Mouse (Mus musculus): ENCODE measurements at regions not wholly inside any gene's neighbourhood (a gene's known extent, or its start where the extent isn't known, plus 50 kb on each side); places are given as distances from the start of the nearest gene placed in this dataset.

DNA sequence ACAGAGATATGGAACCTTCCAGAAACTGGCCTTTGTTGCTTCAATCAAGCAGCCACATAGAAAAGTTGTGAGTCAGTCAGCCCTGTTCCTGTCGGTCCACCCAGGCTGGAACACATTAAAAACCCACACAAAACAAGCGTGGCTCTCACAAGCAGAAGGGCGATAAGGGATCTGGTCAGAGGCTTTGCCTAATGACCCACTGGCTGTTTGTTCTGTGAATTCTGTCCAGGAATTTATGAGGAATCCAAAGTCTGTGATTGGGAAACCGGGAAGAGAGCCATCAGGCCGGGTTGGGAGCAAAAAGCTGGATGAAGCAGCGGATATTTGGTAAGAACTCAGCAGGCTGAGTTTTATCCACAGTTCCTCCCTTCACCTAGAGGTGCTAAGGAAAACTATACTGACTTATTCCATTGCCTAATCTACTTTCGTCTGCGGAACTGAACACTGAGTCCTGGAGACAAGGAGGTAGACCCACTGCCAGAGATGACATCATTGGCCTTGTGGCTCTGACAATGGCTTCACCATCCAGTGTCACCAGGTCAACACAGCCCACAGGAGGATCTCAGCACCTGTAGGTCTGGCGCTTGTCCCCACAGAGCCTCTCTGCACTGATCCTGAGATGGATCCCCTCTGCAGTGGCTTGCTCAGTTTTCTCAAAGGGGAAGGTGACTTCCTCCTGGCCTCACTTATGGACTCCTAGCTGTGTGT lies 228.5 kb downstream of the Fam43a start:
- WGBS, result 93% methylated on average over 9 of the region's 9 CpGs
- ATAC-seq (ENCODE audit: low FRiP score) (no peak), DNase-seq (ENCODE audit: low spot score, missing footprints) (no peak)
- Histone ChIP-seq H3K4me2 (no peak overlapping the region), H3K4me1 (ENCODE audit: control insufficient read depth, insufficient read depth, low read length) (no peaks in the 10 kb centered on the region), H3K27ac (ENCODE audit: low read depth, low read length) (no peak overlapping the region), H3K27me3 (ENCODE audit: control insufficient read depth, insufficient read depth, low read length) (no peaks in the 10 kb centered on the region), H3K9ac (ENCODE audit: low read length) (no peak overlapping the region), H3K4me3 (ENCODE audit: low read depth, low read length) (no peak overlapping the region), H3K36me3 (ENCODE audit: control insufficient read depth, insufficient read depth, low read length) (no peaks in the 10 kb centered on the region), H3K9me3 (ENCODE audit: control insufficient read depth, low read length) (no peaks in the 10 kb centered on the region)

DNA sequence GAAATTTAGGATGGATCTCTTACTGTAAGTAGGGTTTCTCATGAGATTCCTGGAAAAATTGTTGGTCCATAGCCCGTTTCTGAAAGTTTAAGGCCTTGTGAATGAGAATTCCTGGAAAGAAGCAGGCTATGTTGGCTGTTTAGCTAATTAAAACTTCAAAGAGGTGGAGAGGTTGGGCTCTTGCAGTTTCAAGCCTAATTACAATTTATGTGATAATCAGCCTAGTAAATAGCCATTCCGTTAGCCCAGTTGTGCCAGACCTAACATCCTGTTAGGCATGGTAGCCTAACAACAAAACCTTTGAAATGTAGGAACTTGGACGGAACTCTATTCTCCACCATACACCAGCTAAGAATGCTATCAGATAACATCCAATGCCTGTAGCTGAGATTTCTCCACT lies 235.0 kb downstream of the Fam43a start:
- Histone ChIP-seq H3K27ac (ENCODE audit: low read depth, low read length) (no peak overlapping the region), H3K9me3 (ENCODE audit: control insufficient read depth, low read length) (no peaks in the 10 kb centered on the region), H3K27me3 (ENCODE audit: control insufficient read depth, insufficient read depth, low read length) (no peaks in the 10 kb centered on the region), H3K4me3 (ENCODE audit: low read depth, low read length) (no peak overlapping the region), H3K9ac (ENCODE audit: low read length) (no peak overlapping the region), H3K4me1 (ENCODE audit: control insufficient read depth, insufficient read depth, low read length) (no peaks in the 10 kb centered on the region), H3K4me2 (no peak overlapping the region), H3K36me3 (ENCODE audit: control insufficient read depth, insufficient read depth, low read length) (no peaks in the 10 kb centered on the region)
- WGBS, result 78% methylated on average over 3 of the region's 3 CpGs
- DNase-seq (ENCODE audit: low spot score, missing footprints) (no peak), ATAC-seq (ENCODE audit: low FRiP score) (no peak)

DNA sequence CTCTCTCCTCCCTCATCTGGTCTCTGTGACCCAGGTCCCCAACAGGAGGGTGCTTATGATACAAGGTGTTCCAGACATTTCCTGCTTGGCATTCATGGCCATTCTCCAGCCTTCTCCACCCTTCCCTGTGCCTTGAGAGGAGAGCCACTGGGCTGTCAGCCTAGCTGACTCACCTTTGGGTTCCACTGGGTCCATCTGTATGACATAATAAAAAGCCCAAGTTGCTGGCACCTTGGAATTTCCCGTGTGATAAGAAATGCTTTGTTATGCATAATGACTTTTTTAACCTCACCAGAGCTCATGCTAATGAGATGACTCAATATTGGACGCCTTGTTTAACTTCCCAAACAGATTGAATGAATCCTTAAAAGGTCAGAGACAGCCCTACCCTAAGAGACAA lies 236.2 kb downstream of the Fam43a start:
- 50% methylated on average over 2 of the region's 2 CpGs for WGBS
- ATAC-seq (ENCODE audit: low FRiP score), result no peak

DNA sequence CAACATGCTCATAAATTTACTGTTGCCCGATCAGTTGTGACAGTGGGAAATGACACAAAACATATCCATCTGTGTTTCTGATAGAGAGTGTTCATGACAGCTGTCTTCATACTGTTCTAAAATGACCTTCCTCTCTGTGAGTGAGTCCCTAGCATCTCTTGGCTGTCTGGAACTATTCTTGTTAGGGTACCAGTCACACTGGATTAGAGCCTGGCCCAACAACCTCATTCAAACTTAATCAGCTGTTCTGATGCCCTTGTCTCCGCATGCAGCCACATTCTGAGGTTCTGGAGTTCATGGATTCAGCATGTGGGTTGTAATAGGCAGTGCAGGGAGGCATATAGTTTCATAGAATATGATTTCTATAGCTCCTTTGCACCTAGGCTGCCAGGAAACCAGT lies 238.4 kb downstream of the Xxylt1 start:
- no peak overlapping the region for H3K9ac ChIP-seq (ENCODE audit: low read length)
- H3K4me3 ChIP-seq (ENCODE audit: low read depth, low read length), result no peak overlapping the region
- no peak overlapping the region for H3K4me2 ChIP-seq
- no peaks in the 10 kb centered on the region for H3K4me1 ChIP-seq (ENCODE audit: control insufficient read depth, insufficient read depth, low read length)
- no peaks in the 10 kb centered on the region for H3K27me3 ChIP-seq (ENCODE audit: control insufficient read depth, insufficient read depth, low read length)
- no peak for DNase-seq (ENCODE audit: low spot score, missing footprints)
- ATAC-seq (ENCODE audit: low FRiP score), result no peak
- 89% methylated on average over 2 of the region's 2 CpGs for WGBS
- no peaks in the 10 kb centered on the region for H3K36me3 ChIP-seq (ENCODE audit: control insufficient read depth, insufficient read depth, low read length)
- no peak overlapping the region for H3K27ac ChIP-seq (ENCODE audit: low read depth, low read length)
- H3K9me3 ChIP-seq (ENCODE audit: control insufficient read depth, low read length), result peaks cover 7% of the 10 kb centered on the region; the same call in 1 of the 2 replicates

More for the DNA sequence above, 236.2 kb downstream of the Fam43a start:
- DNase-seq (ENCODE audit: low spot score, missing footprints), result no peak
- peaks cover 7% of the 10 kb centered on the region; the same call in 1 of the 2 replicates for H3K9me3 ChIP-seq (ENCODE audit: control insufficient read depth, low read length)
- no peak overlapping the region for H3K27ac ChIP-seq (ENCODE audit: low read depth, low read length)
- H3K4me1 ChIP-seq (ENCODE audit: control insufficient read depth, insufficient read depth, low read length), result no peaks in the 10 kb centered on the region
- H3K4me2 ChIP-seq, result no peak overlapping the region
- H3K4me3 ChIP-seq (ENCODE audit: low read depth, low read length), result no peak overlapping the region
- no peaks in the 10 kb centered on the region for H3K36me3 ChIP-seq (ENCODE audit: control insufficient read depth, insufficient read depth, low read length)
- H3K27me3 ChIP-seq (ENCODE audit: control insufficient read depth, insufficient read depth, low read length), result no peaks in the 10 kb centered on the region
- H3K9ac ChIP-seq (ENCODE audit: low read length), result no peak overlapping the region

DNA sequence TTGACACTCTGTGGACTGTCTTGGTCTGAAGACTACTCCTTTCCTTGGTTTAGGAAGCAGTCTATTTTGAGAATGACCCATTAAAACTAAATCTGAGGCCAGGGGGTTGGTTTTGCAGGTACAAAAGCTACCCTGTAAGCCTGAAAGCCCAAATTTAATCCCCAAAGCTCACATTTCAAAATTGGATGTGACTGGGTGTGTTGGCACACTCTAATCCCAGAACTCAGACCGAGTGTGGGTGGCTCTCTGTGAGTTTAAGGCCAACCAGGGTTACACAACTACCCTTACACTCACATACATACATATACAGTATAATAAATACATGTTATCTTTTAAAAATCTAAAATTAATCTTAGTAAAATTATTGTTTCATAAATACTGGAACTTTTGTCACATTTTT lies 228.6 kb downstream of the Xxylt1 start:
- H3K4me3 ChIP-seq (ENCODE audit: low read depth, low read length), result no peak overlapping the region
- no peak overlapping the region for H3K27ac ChIP-seq (ENCODE audit: low read depth, low read length)
- H3K4me2 ChIP-seq, result no peak overlapping the region
- no peaks in the 10 kb centered on the region for H3K36me3 ChIP-seq (ENCODE audit: control insufficient read depth, insufficient read depth, low read length)
- H3K4me1 ChIP-seq (ENCODE audit: control insufficient read depth, insufficient read depth, low read length), result no peaks in the 10 kb centered on the region
- ATAC-seq (ENCODE audit: low FRiP score) (no peak), DNase-seq (ENCODE audit: low spot score, missing footprints) (no peak)
- no peaks in the 10 kb centered on the region for H3K9me3 ChIP-seq (ENCODE audit: control insufficient read depth, low read length)
- 81% methylated on average over 1 of the region's 1 CpGs for WGBS
- no peak overlapping the region for H3K9ac ChIP-seq (ENCODE audit: low read length)
- no peaks in the 10 kb centered on the region for H3K27me3 ChIP-seq (ENCODE audit: control insufficient read depth, insufficient read depth, low read length)

DNA sequence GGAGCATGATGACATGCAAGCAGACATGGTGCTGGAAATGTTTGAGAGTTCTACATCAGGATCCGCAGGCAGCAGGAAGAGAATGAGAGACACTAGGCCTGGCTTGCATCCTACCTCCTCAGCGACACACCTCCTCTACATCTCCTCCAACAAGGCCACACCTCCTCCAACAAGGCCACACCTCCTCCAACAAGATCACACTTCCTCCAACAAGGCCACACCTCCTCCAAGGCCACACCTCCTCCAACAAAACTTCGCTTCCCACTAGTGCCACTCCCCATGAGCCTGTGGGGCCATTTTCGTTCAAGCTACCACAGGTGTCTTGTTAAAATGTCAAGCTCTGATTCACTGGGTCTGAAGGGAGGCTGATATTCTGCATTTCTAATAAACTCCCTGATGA lies 226.5 kb downstream of the Xxylt1 start:
- no peak overlapping the region for H3K4me2 ChIP-seq
- DNase-seq (ENCODE audit: low spot score, missing footprints) (no peak), ATAC-seq (ENCODE audit: low FRiP score) (no peak)
- H3K9me3 ChIP-seq (ENCODE audit: control insufficient read depth, low read length), result no peaks in the 10 kb centered on the region
- no peak overlapping the region for H3K4me3 ChIP-seq (ENCODE audit: low read depth, low read length)
- no peaks in the 10 kb centered on the region for H3K4me1 ChIP-seq (ENCODE audit: control insufficient read depth, insufficient read depth, low read length)
- no peak overlapping the region for H3K9ac ChIP-seq (ENCODE audit: low read length)
- no peaks in the 10 kb centered on the region for H3K27me3 ChIP-seq (ENCODE audit: control insufficient read depth, insufficient read depth, low read length)
- WGBS, result 77% methylated on average over 4 of the region's 4 CpGs
- H3K27ac ChIP-seq (ENCODE audit: low read depth, low read length), result no peak overlapping the region
- no peaks in the 10 kb centered on the region for H3K36me3 ChIP-seq (ENCODE audit: control insufficient read depth, insufficient read depth, low read length)

DNA sequence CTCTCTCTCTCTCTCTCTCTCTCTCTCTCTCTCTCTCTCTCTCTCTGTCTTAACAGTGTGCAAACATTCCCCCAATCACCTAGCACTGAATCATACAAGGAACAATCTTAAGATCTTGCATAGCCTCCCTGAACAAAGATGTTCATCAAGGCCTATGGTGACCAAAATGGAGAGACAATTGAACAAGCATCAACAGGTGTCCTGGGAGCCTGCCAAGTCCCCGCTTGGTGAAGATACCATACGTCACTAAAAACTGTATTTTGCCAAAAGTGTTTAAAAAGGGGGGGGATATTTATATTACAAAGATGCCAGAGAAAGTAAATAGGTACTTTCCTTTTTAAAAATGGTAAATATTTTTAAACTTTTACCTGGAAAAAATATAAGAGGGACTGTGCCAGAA lies 223.6 kb downstream of the Xxylt1 start:
- Histone ChIP-seq H3K4me1 (ENCODE audit: control insufficient read depth, insufficient read depth, low read length) (no peaks in the 10 kb centered on the region), H3K27me3 (ENCODE audit: control insufficient read depth, insufficient read depth, low read length) (no peaks in the 10 kb centered on the region), H3K9ac (ENCODE audit: low read length) (no peak overlapping the region), H3K4me2 (no peak overlapping the region), H3K36me3 (ENCODE audit: control insufficient read depth, insufficient read depth, low read length) (no peaks in the 10 kb centered on the region), H3K27ac (ENCODE audit: low read depth, low read length) (no peak overlapping the region), H3K4me3 (ENCODE audit: low read depth, low read length) (no peak overlapping the region), H3K9me3 (ENCODE audit: control insufficient read depth, low read length) (no peaks in the 10 kb centered on the region)
- WGBS, result 90% methylated on average over 2 of the region's 2 CpGs
- DNase-seq (ENCODE audit: low spot score, missing footprints) (no peak), ATAC-seq (ENCODE audit: low FRiP score) (no peak)

DNA sequence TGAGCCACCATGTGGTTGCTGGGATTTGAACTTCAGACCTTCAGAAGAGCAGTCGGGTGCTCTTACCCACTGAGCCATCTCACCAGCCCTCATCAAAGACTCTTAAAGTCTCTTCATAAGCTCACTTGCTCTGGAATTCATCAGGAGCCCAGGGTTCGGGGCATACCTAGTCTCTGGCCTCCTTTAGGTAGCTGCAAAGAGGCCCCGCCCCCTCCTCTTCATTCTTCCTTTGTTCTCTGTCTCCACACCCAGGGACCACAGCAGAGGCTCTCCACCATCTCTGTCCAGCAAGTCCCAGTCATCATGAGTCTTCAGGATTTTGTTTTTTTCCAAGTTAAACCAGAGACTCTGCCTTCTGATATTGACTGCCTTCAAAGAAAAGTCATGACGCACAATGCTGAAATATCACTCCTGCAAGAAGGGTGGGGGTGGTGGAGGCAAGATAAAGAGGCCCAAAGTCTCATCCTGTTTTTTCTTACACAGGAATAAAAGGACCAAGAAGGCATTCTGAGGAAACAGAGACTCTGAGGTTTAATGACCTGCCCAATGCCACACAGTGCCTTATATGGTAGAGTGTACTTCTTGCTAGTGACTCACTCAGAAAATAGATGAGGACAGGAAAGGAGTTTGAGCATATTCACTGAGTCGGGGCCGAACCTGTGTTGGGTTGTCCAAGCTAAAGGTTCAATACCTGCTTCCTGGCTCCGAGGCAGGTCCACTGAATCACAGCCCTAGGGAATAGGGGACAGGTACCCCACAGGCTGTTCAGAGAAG lies 211.9 kb downstream of the Xxylt1 start:
- no peak for ATAC-seq (ENCODE audit: low FRiP score)

DNA sequence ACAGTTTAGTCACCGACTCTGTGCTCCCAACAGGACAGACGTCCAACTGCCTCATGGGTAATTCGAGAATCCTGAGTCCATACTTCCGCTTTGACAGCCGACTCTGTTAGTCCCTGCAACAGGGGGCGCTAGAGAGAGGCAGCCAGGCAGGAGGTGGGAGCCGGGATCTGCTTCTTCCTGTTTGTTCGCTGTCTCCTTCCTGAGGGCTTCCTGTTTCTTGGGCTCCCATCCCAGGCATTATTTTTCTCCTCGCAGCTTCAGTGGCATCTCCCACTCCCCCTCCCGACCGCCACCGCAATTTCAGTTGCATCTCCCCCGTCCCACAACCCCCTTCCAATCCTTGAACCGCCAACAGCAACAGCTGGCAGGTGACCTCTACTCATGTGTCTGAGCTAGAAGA lies 211.1 kb downstream of the Xxylt1 start:
- 82% methylated on average over 14 of the region's 14 CpGs for WGBS
- Histone ChIP-seq H3K27ac (ENCODE audit: low read depth, low read length) (no peak overlapping the region), H3K9ac (ENCODE audit: low read length) (no peak overlapping the region), H3K4me3 (ENCODE audit: low read depth, low read length) (no peak overlapping the region), H3K4me1 (ENCODE audit: control insufficient read depth, insufficient read depth, low read length) (no peaks in the 10 kb centered on the region), H3K4me2 (no peak overlapping the region), H3K27me3 (ENCODE audit: control insufficient read depth, insufficient read depth, low read length) (no peaks in the 10 kb centered on the region), H3K36me3 (ENCODE audit: control insufficient read depth, insufficient read depth, low read length) (no peaks in the 10 kb centered on the region), H3K9me3 (ENCODE audit: control insufficient read depth, low read length) (no peaks in the 10 kb centered on the region)
- DNase-seq (ENCODE audit: low spot score, missing footprints) (no peak), ATAC-seq (ENCODE audit: low FRiP score) (no peak)

More for the DNA sequence above, 211.9 kb downstream of the Xxylt1 start:
- no peaks in the 10 kb centered on the region for H3K27me3 ChIP-seq (ENCODE audit: control insufficient read depth, insufficient read depth, low read length)
- no peak overlapping the region for H3K4me2 ChIP-seq
- no peak for DNase-seq (ENCODE audit: low spot score, missing footprints)
- H3K9ac ChIP-seq (ENCODE audit: low read length), result no peak overlapping the region
- H3K27ac ChIP-seq (ENCODE audit: low read depth, low read length), result no peak overlapping the region
- 93% methylated on average over 7 of the region's 7 CpGs for WGBS
- no peaks in the 10 kb centered on the region for H3K36me3 ChIP-seq (ENCODE audit: control insufficient read depth, insufficient read depth, low read length)
- H3K9me3 ChIP-seq (ENCODE audit: control insufficient read depth, low read length), result no peaks in the 10 kb centered on the region
- H3K4me3 ChIP-seq (ENCODE audit: low read depth, low read length), result no peak overlapping the region
- no peaks in the 10 kb centered on the region for H3K4me1 ChIP-seq (ENCODE audit: control insufficient read depth, insufficient read depth, low read length)
